Mouse (Mus musculus): Measurements from ENCODE around the gene Med11. TPM values are rescaled to one million over a fixed set of nuclear protein-coding genes. Genes with fewer than 3 reads are reported as not detected.
"Not testable (repeated sequence)": the region's sequence is repeated elsewhere in the genome, so short reads cannot be mapped to it uniquely, and the experiment has no call there.

Gene Med11
- total and polyA plus RNA-seq, 2 experiments from 2014 or later, result 21.2 to 35.6 TPM

GRCm38 (mm10) chr11:70463970-70464369 lies 12.3 kb downstream of the Med11 start:
- Histone ChIP-seq H3K4me3 (ENCODE audit: low read depth, low read length) (no peak overlapping the region), H3K36me3 (ENCODE audit: insufficient read depth) (no peaks in the 10 kb centered on the region), H3K27ac (ENCODE audit: low read depth, low read length) (no peak overlapping the region), H3K4me1 (ENCODE audit: insufficient read depth) (no peaks in the 10 kb centered on the region), H3K9ac (no peak overlapping the region), H3K27me3 (ENCODE audit: insufficient read depth, low read length) (peaks cover 2% of the 10 kb centered on the region; the same call in 1 of the 2 replicates), H3K4me2 (ENCODE audit: low read depth) (no peak overlapping the region), H3K9me3 (ENCODE audit: low read length) (no peaks in the 10 kb centered on the region)
- ATAC-seq (no peak), DNase-seq (no peak)
- 82% methylated on average over 5 of the region's 5 CpGs for WGBS
- no peak for TF ChIP-seq CTCF (IDR thresholded peaks at IDR 0.05; ENCODE audit: low read depth)

- TF ChIP-seq CTCF (IDR thresholded peaks at IDR 0.05; ENCODE audit: low read depth), result peak; percentile 11; the same call in 1 of the 2 replicates
- Histone ChIP-seq H3K9ac (0 out of 2 replicates have a peak overlapping the region, but pooled peaks have one; percentile 41), H3K27me3 (ENCODE audit: insufficient read depth, low read length) (no peaks in the 10 kb centered on the region; the same call in 1 of the 2 replicates), H3K4me2 (ENCODE audit: low read depth) (peak overlapping the region; percentile 54), H3K9me3 (ENCODE audit: low read length) (no peaks in the 10 kb centered on the region), H3K36me3 (ENCODE audit: insufficient read depth) (no peaks in the 10 kb centered on the region), H3K4me3 (ENCODE audit: low read depth, low read length) (peak overlapping the region; percentile 18; the same call in 1 of the 2 replicates), H3K4me1 (ENCODE audit: insufficient read depth) (no peaks in the 10 kb centered on the region), H3K27ac (ENCODE audit: low read depth, low read length) (no peak overlapping the region)
- WGBS, result 22% methylated on average over 16 of the region's 16 CpGs
- DNase-seq (no peak), ATAC-seq (no peak)
Measured at GRCm38 (mm10) chr11:70465211-70465610, 13.5 kb downstream of the Med11 start.

- no peak overlapping the region for H3K27ac ChIP-seq (ENCODE audit: low read depth, low read length)
- H3K27me3 ChIP-seq (ENCODE audit: insufficient read depth, low read length), result no peaks in the 10 kb centered on the region
- TF ChIP-seq CTCF (IDR thresholded peaks at IDR 0.05; ENCODE audit: low read depth), result no peak
- no peaks in the 10 kb centered on the region for H3K4me1 ChIP-seq (ENCODE audit: insufficient read depth)
- H3K4me2 ChIP-seq (ENCODE audit: low read depth), result peak overlapping the region; percentile 54
- peak; percentile 38 for DNase-seq
- no peaks in the 10 kb centered on the region for H3K36me3 ChIP-seq (ENCODE audit: insufficient read depth)
- 6% methylated on average over 23 of the region's 23 CpGs for WGBS
- peak overlapping the region; percentile 18; the same call in 1 of the 2 replicates for H3K4me3 ChIP-seq (ENCODE audit: low read depth, low read length)
- H3K9me3 ChIP-seq (ENCODE audit: low read length), result no peaks in the 10 kb centered on the region
- H3K9ac ChIP-seq, result peak overlapping the region; percentile 41; the same call in 1 of the 2 replicates
- no peak for ATAC-seq
Measured at GRCm38 (mm10) chr11:70465824-70466223, 14.1 kb downstream of the Med11 start.

- no peak overlapping the region for H3K4me3 ChIP-seq (ENCODE audit: low read depth, low read length)
- no peak for TF ChIP-seq CTCF (IDR thresholded peaks at IDR 0.05; ENCODE audit: low read depth)
- H3K4me2 ChIP-seq (ENCODE audit: low read depth), result no peak overlapping the region
- ATAC-seq, result no peak
- H3K9ac ChIP-seq, result no peak overlapping the region
- DNase-seq, result no peak
- no peaks in the 10 kb centered on the region for H3K36me3 ChIP-seq (ENCODE audit: insufficient read depth)
- H3K4me1 ChIP-seq (ENCODE audit: insufficient read depth), result no peaks in the 10 kb centered on the region
- 85% methylated on average over 5 of the region's 5 CpGs for WGBS
- no peaks in the 10 kb centered on the region for H3K27me3 ChIP-seq (ENCODE audit: insufficient read depth, low read length)
- no peak overlapping the region for H3K27ac ChIP-seq (ENCODE audit: low read depth, low read length)
- H3K9me3 ChIP-seq (ENCODE audit: low read length), result no peaks in the 10 kb centered on the region
Measured at GRCm38 (mm10) chr11:70467902-70468619, 16.3 kb downstream of the Med11 start.

- no peak for DNase-seq
- H3K4me2 ChIP-seq (ENCODE audit: low read depth), result no peak overlapping the region
- WGBS, result 86% methylated on average over 3 of the region's 3 CpGs
- no peaks in the 10 kb centered on the region for H3K4me1 ChIP-seq (ENCODE audit: insufficient read depth)
- H3K36me3 ChIP-seq (ENCODE audit: insufficient read depth), result no peaks in the 10 kb centered on the region
- no peak for TF ChIP-seq CTCF (IDR thresholded peaks at IDR 0.05; ENCODE audit: low read depth)
- no peak for ATAC-seq
- no peak overlapping the region for H3K27ac ChIP-seq (ENCODE audit: low read depth, low read length)
- no peak overlapping the region for H3K4me3 ChIP-seq (ENCODE audit: low read depth, low read length)
- H3K9me3 ChIP-seq (ENCODE audit: low read length), result no peaks in the 10 kb centered on the region
- H3K9ac ChIP-seq, result no peak overlapping the region
- no peaks in the 10 kb centered on the region for H3K27me3 ChIP-seq (ENCODE audit: insufficient read depth, low read length)
Measured at GRCm38 (mm10) chr11:70469764-70470163, 18.0 kb downstream of the Med11 start.

- H3K36me3 ChIP-seq (ENCODE audit: insufficient read depth), result no peaks in the 10 kb centered on the region
- H3K27me3 ChIP-seq (ENCODE audit: insufficient read depth, low read length), result no peaks in the 10 kb centered on the region
- TF ChIP-seq CTCF (IDR thresholded peaks at IDR 0.05; ENCODE audit: low read depth), result no peak
- H3K4me2 ChIP-seq (ENCODE audit: low read depth), result no peak overlapping the region
- DNase-seq, result no peak
- H3K27ac ChIP-seq (ENCODE audit: low read depth, low read length), result no peak overlapping the region
- no peaks in the 10 kb centered on the region for H3K4me1 ChIP-seq (ENCODE audit: insufficient read depth)
- no peak overlapping the region for H3K4me3 ChIP-seq (ENCODE audit: low read depth, low read length)
- ATAC-seq, result no peak
- no peak overlapping the region for H3K9ac ChIP-seq
- no peaks in the 10 kb centered on the region for H3K9me3 ChIP-seq (ENCODE audit: low read length)
Measured at GRCm38 (mm10) chr11:70472716-70473115, 21.0 kb downstream of the Med11 start.

- H3K27ac ChIP-seq (ENCODE audit: low read depth, low read length); H3K27me3 ChIP-seq (ENCODE audit: insufficient read depth, low read length); H3K4me2 ChIP-seq (ENCODE audit: low read depth); H3K4me3 ChIP-seq (ENCODE audit: low read depth, low read length); H3K36me3 ChIP-seq (ENCODE audit: insufficient read depth); H3K9me3 ChIP-seq (ENCODE audit: low read length); H3K4me1 ChIP-seq (ENCODE audit: insufficient read depth); DNase-seq; ATAC-seq; H3K9ac ChIP-seq: not testable (repeated sequence)
- WGBS, result 92% methylated on average over 5 of the region's 5 CpGs
Measured at GRCm38 (mm10) chr11:70473291-70473690, 21.6 kb downstream of the Med11 start.

All from forebrain, postnatal 0 days (tissue).